Mouse (Mus musculus) forebrain, embryonic 14.5 days (tissue): ENCODE measurements around the gene Il11ra1. TPM values are rescaled to one million over a fixed set of nuclear protein-coding genes. Genes with fewer than 3 reads are reported as not detected.
A peak's percentile ranks its signal among the peaks of the same experiment; 100 is the strongest.

Source experiments
- ATAC-seq: fragments of 200-750 bp; cut with Nextera tagmentation; 2 replicates; pipeline ENCODE4 v1.8.0; 2017; ENCODE audit warnings: mild to moderate bottlenecking, moderate library complexity
- DNase-seq: peaks from one replicate; pipeline ENCODE4 v3.0.0-alpha.2; 2015; ENCODE audit warnings: low spot score
- H3K27ac ChIP-seq: fragments of 300-500 bp; sonication (generic); 2 replicates; pipeline ENCODE4 v1.5.1; 2014; ENCODE audit warnings: low read depth, mild to moderate bottlenecking, control low read depth, low read length, moderate library complexity
- H3K27me3 ChIP-seq: fragments of 300-500 bp; sonication (generic); replicated peaks from 2 replicates; pipeline ENCODE4 v1.6.1; 2014; ENCODE audit warnings: low read length, control low read depth, mixed read lengths; ENCODE audit not compliant: control insufficient read depth, insufficient read depth
- H3K36me3 ChIP-seq: fragments of 300-500 bp; sonication (generic); 2 replicates; pipeline ENCODE4 v1.6.1; 2014; ENCODE audit warnings: low read length, control low read depth; ENCODE audit not compliant: control insufficient read depth, insufficient read depth
- H3K4me1 ChIP-seq: fragments of 300-500 bp; sonication (generic); 2 replicates; pipeline ENCODE4 v1.6.1; 2014; ENCODE audit warnings: antibody characterized with exemption, low read length, control low read depth; ENCODE audit not compliant: control insufficient read depth, insufficient read depth
- H3K4me2 ChIP-seq: fragments of 300-500 bp; sonication (generic); 2 replicates; pipeline ENCODE4 v1.6.1; 2014; ENCODE audit warnings: mild to moderate bottlenecking, control low read depth, low read length
- H3K4me3 ChIP-seq: fragments of 300-500 bp; sonication (generic); 2 replicates; pipeline ENCODE4 v1.5.1; 2014; ENCODE audit warnings: low read depth, low read length, control low read depth
- H3K9ac ChIP-seq: fragments of 300-500 bp; sonication (generic); 2 replicates; pipeline ENCODE4 v1.6.1; 2014; ENCODE audit warnings: mild to moderate bottlenecking, low read length, control low read depth, moderate library complexity
- H3K9me3 ChIP-seq: fragments of 300-500 bp; sonication (generic); replicated peaks from 2 replicates; pipeline ENCODE4 v1.6.1; 2016; ENCODE audit warnings: low read length, control low read depth, mixed read lengths; ENCODE audit not compliant: control insufficient read depth
- WGBS: fragments of 180-500 bp; shearing (Covaris S2); extraction: QIAGEN DNeasy Blood & Tissue Kit; methylation state at CpG from one replicate; pipeline ENCODE4 v1.1.7; 2014; 5-methylcytosine and 5-hydroxymethylcytosine counted together
- polyA plus RNA-seq: library from polyadenylated mRNA; unstranded; fragments of >200 nt; fragmentation: Nextera tagmentation; extraction: Ambion mirVana; gene quantifications from 2 replicates; pipeline ENCODE4 v1.2.1, GENCODE M21; 2014

Il11ra1 gene
- polyA plus RNA-seq, 1 experiment from 2014 or later: 24.3 TPM

- H3K36me3 ChIP-seq: peaks cover 7% of the 10 kb centered on the region; the same call in 1 of the 2 replicates
- no peaks in the 10 kb centered on the region for H3K27me3 ChIP-seq
- no peak for DNase-seq
- 67% methylated on average over 4 of the region's 4 CpGs for WGBS
- H3K4me1 ChIP-seq: peaks cover 39% of the 10 kb centered on the region
- no peak overlapping the region for H3K4me3 ChIP-seq
- ATAC-seq: no peak
- H3K4me2 ChIP-seq: no peak overlapping the region
- H3K27ac ChIP-seq: no peak overlapping the region
- H3K9ac ChIP-seq: no peak overlapping the region
- no peaks in the 10 kb centered on the region for H3K9me3 ChIP-seq
Measured at GRCm38 (mm10) chr4:41710229-41710628, 10.4 kb downstream of the Il11ra1 start.

GRCm38 (mm10) chr4:41711705-41712375 is 12.1 kb downstream of the Il11ra1 start:
- Histone ChIP-seq H3K9me3 (no peaks in the 10 kb centered on the region), H3K27me3 (no peaks in the 10 kb centered on the region), H3K4me2 (peak overlapping the region; percentile 80), H3K4me3 (peak overlapping the region; percentile 76), H3K4me1 (peaks cover 28% of the 10 kb centered on the region), H3K36me3 (peaks cover 14% of the 10 kb centered on the region), H3K27ac (no peak overlapping the region), H3K9ac (peak overlapping the region; percentile 92)
- ATAC-seq (no peak), DNase-seq (peak; percentile 50)
- WGBS: 60% methylated on average over 16 of the region's 16 CpGs

GRCm38 (mm10) chr4:41712421-41713196 is 12.8 kb downstream of the Il11ra1 start:
- Histone ChIP-seq H3K36me3 (peaks cover 22% of the 10 kb centered on the region), H3K27ac (no peak overlapping the region), H3K4me2 (peak overlapping the region; percentile 80), H3K27me3 (no peaks in the 10 kb centered on the region), H3K4me1 (peaks cover 20% of the 10 kb centered on the region), H3K4me3 (peak overlapping the region; percentile 76), H3K9me3 (no peaks in the 10 kb centered on the region), H3K9ac (peak overlapping the region; percentile 92)
- ATAC-seq (peak; percentile 16), DNase-seq (no peak)
- WGBS: 41% methylated on average over 31 of the region's 31 CpGs

- ATAC-seq (peak; percentile 67), DNase-seq (peak; percentile 87)
- H3K9ac ChIP-seq: peak within 1 kb of the TSS; percentile 92
- peak within 1 kb of the TSS; percentile 80 for H3K4me2 ChIP-seq
- peaks cover 20% of the 10 kb centered on the region for H3K4me1 ChIP-seq
- under 1% methylated on average over 61 of the region's 61 CpGs for WGBS
- no peaks in the 10 kb centered on the region for H3K9me3 ChIP-seq
- H3K27me3 ChIP-seq: no peaks in the 10 kb centered on the region
- H3K36me3 ChIP-seq: peaks cover 30% of the 10 kb centered on the region
- H3K4me3 ChIP-seq: peak within 1 kb of the TSS; percentile 76
- H3K27ac ChIP-seq: peak within 1 kb of the TSS; percentile 63
Measured at GRCm38 (mm10) chr4:41713197-41714067, 13.6 kb downstream of the Il11ra1 start, which contains the start of gene Rpp25l. Gene Rpp25l, minus strand, starts transcription at chr4:41713534.

GRCm38 (mm10) chr4:41714276-41714675 is 14.5 kb downstream of the Il11ra1 start:
- Histone ChIP-seq H3K27me3 (no peaks in the 10 kb centered on the region), H3K4me2 (peak overlapping the region; percentile 80), H3K36me3 (peaks cover 39% of the 10 kb centered on the region), H3K27ac (no peak overlapping the region), H3K9me3 (no peaks in the 10 kb centered on the region), H3K4me1 (peaks cover 20% of the 10 kb centered on the region), H3K9ac (no peak overlapping the region), H3K4me3 (peak overlapping the region; percentile 76)
- 15% methylated on average over 8 of the region's 8 CpGs for WGBS
- ATAC-seq (0 out of 2 replicates have a peak, but pooled peaks have one; percentile 33), DNase-seq (peak; percentile 90)

- H3K4me3 ChIP-seq: no peak overlapping the region
- H3K27ac ChIP-seq: no peak overlapping the region
- WGBS: 82% methylated on average over 8 of the region's 8 CpGs
- no peaks in the 10 kb centered on the region for H3K9me3 ChIP-seq
- ATAC-seq: no peak
- no peak overlapping the region for H3K9ac ChIP-seq
- H3K27me3 ChIP-seq: no peaks in the 10 kb centered on the region
- peaks cover 47% of the 10 kb centered on the region for H3K36me3 ChIP-seq
- peaks cover 20% of the 10 kb centered on the region for H3K4me1 ChIP-seq
- no peak for DNase-seq
- H3K4me2 ChIP-seq: no peak overlapping the region
Measured at GRCm38 (mm10) chr4:41715082-41715481, 15.3 kb downstream of the Il11ra1 start.

- Histone ChIP-seq H3K4me1 (peaks cover 20% of the 10 kb centered on the region), H3K4me3 (no peak overlapping the region), H3K9me3 (no peaks in the 10 kb centered on the region), H3K27me3 (no peaks in the 10 kb centered on the region), H3K27ac (no peak overlapping the region), H3K4me2 (no peak overlapping the region), H3K9ac (no peak overlapping the region), H3K36me3 (peaks cover 49% of the 10 kb centered on the region)
- no peak for DNase-seq
- 81% methylated on average over 5 of the region's 5 CpGs for WGBS
- no peak for ATAC-seq
Measured at GRCm38 (mm10) chr4:41715596-41715995, 15.8 kb downstream of the Il11ra1 start.

- ATAC-seq: no peak
- no peak overlapping the region for H3K4me2 ChIP-seq
Measured at GRCm38 (mm10) chr4:41716834-41717233, 17.0 kb downstream of the Il11ra1 start.

More at GRCm38 (mm10) chr4:41716834-41717233, 17.0 kb downstream of the Il11ra1 start:
- no peak for DNase-seq
- Histone ChIP-seq H3K4me3 (no peak overlapping the region), H3K27me3 (no peaks in the 10 kb centered on the region), H3K9me3 (no peaks in the 10 kb centered on the region), H3K36me3 (peaks cover 46% of the 10 kb centered on the region), H3K9ac (no peak overlapping the region), H3K27ac (no peak overlapping the region), H3K4me1 (peaks cover 15% of the 10 kb centered on the region)
- 78% methylated on average over 6 of the region's 6 CpGs for WGBS
